Mouse (Mus musculus) liver, embryonic 13.5 days (tissue): Measurements from ENCODE around the gene Tbx3. TPM values are rescaled to one million over a fixed set of nuclear protein-coding genes. Genes with fewer than 3 reads are reported as not detected.

Experiments
- ATAC-seq: fragments of 200-750 bp; cut with Nextera tagmentation; 2 replicates; pipeline ENCODE4 v1.8.0; 2017; ENCODE audit warnings: low read depth, mild to moderate bottlenecking, moderate number of reproducible peaks, moderate library complexity
- DNase-seq: peaks from one replicate; pipeline ENCODE4 v3.0.0; 2022
- H3K27ac ChIP-seq: fragments of 300-500 bp; sonication (generic); 2 replicates; pipeline ENCODE4 v1.5.1; 2015; ENCODE audit warnings: moderate library complexity, mild to moderate bottlenecking, inconsistent platforms
- H3K27me3 ChIP-seq: fragments of 300-500 bp; sonication (generic); 2 replicates; pipeline ENCODE4 v1.6.1; 2015; ENCODE audit warnings: mild to moderate bottlenecking, inconsistent platforms
- H3K36me3 ChIP-seq: fragments of 300-500 bp; sonication (generic); 2 replicates; pipeline ENCODE4 v1.6.1; 2015; ENCODE audit warnings: mild to moderate bottlenecking, inconsistent platforms
- H3K4me1 ChIP-seq: fragments of 300-500 bp; sonication (generic); replicated peaks from 2 replicates; pipeline ENCODE4 v1.6.1; 2015; ENCODE audit warnings: inconsistent platforms
- H3K4me2 ChIP-seq: fragments of 300-500 bp; sonication (generic); 2 replicates; pipeline ENCODE4 v1.6.1; 2015; ENCODE audit warnings: inconsistent platforms, mild to moderate bottlenecking, moderate library complexity
- H3K4me3 ChIP-seq: fragments of 300-500 bp; sonication (generic); replicated peaks from 2 replicates; pipeline ENCODE4 v1.5.1; 2015; ENCODE audit warnings: mild to moderate bottlenecking, inconsistent platforms
- H3K9ac ChIP-seq: fragments of 300-500 bp; sonication (generic); 2 replicates; pipeline ENCODE4 v1.6.1; 2015; ENCODE audit warnings: mild to moderate bottlenecking, inconsistent platforms
- H3K9me3 ChIP-seq: fragments of 300-500 bp; sonication (generic); replicated peaks from 2 replicates; pipeline ENCODE4 v1.6.1; 2016; ENCODE audit warnings: inconsistent platforms
- WGBS: fragments of 180-500 bp; shearing (Covaris S2); methylation state at CpG from one replicate; pipeline ENCODE4 v1.1.7; 2015; ENCODE audit not compliant: insufficient replicate concordance; 5-methylcytosine and 5-hydroxymethylcytosine counted together
- polyA plus RNA-seq: library from polyadenylated mRNA; unstranded; fragments of >200 nt; fragmentation: Nextera tagmentation; extraction: Ambion mirVana; gene quantifications from 2 replicates; pipeline ENCODE4 v1.2.1, GENCODE M21; 2015

The Tbx3 gene
- polyA plus RNA-seq, 1 experiment from 2014 or later: 4.1 TPM

DNA sequence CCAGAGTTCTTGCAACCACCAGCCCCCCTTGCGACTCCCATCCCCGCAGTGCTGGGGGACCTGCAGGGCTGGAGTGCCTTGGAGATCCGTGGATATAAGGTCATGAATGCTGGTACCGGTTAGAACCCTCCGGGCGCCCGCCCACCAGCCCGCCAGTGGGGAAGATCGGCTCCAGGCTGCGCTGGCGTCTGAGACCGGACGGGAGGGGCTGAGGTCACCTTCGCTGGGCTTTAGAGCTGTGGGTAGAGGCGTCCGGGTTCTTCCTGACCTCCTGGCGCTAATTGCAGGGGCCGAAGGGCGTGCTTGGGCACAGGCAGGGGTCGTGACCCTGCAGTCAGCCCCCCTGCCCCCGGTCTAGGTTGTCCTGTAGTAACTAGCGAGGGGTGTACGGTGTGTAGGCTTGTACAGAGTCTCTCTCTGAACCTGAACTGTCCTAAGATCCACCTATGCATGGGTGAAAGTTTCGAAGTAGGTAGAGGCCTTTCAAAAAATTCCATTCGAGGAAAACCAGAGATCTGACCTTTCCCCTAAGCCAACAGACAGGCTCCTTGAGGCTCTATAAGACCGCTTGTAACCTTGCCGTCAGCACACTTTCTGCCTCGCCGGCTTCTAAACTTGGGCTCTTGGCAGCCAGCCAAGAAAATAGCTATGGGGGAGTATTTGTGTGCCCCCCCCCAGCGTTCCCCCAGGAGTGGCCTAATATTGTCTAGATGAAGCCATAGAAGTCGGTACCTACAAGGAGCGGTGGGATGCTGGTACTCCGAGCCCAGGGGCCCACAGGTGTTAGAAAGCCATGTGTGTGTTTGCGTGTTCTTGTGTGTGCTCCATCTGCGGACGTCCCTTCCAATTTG lies 16.8 kb downstream of the Tbx3 start:
- Histone ChIP-seq H3K4me1 (no peaks in the 10 kb centered on the region; the same call in 1 of the 2 replicates), H3K36me3 (no peaks in the 10 kb centered on the region), H3K27me3 (peaks cover 87% of the 10 kb centered on the region), H3K27ac (no peak overlapping the region), H3K9ac (no peak overlapping the region), H3K9me3 (no peaks in the 10 kb centered on the region), H3K4me2 (peak overlapping the region; percentile 53), H3K4me3 (no peak overlapping the region)
- DNase-seq (no peak), ATAC-seq (0 out of 2 replicates have a peak, but pooled peaks have one; percentile 33)
- 9% methylated on average over 36 of the region's 36 CpGs for WGBS

DNA sequence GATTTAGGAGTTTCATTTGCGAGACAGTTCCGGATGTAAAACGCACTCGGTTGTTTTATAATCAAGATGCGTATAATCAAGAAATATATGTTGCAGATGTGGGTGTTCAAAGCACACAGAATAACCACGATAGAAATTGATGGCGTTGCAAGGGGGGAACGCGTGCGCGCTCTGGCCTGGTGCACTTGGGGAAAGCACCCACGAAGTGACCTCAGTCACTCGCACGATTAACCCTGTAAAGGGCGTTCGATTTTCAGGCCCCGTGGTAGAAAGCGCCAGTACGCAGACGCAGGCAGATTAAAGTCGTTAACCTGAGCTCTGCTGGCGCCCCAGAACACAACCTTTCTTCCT lies 17.4 kb downstream of the Tbx3 start:
- H3K36me3 ChIP-seq: no peaks in the 10 kb centered on the region
- H3K4me2 ChIP-seq: no peak overlapping the region
- no peaks in the 10 kb centered on the region for H3K9me3 ChIP-seq
- H3K4me3 ChIP-seq: no peak overlapping the region
- H3K27ac ChIP-seq: no peak overlapping the region
- peaks cover 81% of the 10 kb centered on the region for H3K27me3 ChIP-seq
- no peaks in the 10 kb centered on the region for H3K4me1 ChIP-seq
- H3K9ac ChIP-seq: no peak overlapping the region
- 22% methylated on average over 22 of the region's 22 CpGs for WGBS
- DNase-seq (no peak), ATAC-seq (no peak)

DNA sequence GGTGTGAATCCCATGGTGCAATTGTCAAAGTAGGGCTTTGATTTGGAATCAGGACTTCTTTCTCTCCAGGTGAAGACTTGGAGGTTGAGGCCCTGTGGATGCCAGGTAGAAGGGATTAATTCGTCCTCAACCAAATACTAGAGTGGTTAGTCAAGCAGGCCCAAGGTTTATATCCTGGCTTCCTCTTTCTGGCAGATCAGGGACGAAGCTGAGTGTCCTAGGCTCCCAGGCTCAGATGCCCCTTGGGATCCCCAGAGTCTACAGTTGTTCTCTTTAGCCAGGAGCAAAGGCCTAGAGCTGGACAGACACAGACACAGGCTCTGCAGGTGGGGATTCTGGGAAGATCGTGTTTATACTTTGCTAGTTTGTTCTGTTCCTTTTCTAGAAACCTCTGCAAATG lies 17.8 kb downstream of the Tbx3 start:
- Histone ChIP-seq H3K36me3 (no peaks in the 10 kb centered on the region), H3K27ac (no peak overlapping the region), H3K9ac (no peak overlapping the region), H3K9me3 (no peaks in the 10 kb centered on the region), H3K4me2 (no peak overlapping the region), H3K4me3 (no peak overlapping the region), H3K27me3 (peaks cover 76% of the 10 kb centered on the region), H3K4me1 (no peaks in the 10 kb centered on the region)
- no peak for ATAC-seq
- WGBS: 28% methylated on average over 3 of the region's 3 CpGs
- DNase-seq: no peak

DNA sequence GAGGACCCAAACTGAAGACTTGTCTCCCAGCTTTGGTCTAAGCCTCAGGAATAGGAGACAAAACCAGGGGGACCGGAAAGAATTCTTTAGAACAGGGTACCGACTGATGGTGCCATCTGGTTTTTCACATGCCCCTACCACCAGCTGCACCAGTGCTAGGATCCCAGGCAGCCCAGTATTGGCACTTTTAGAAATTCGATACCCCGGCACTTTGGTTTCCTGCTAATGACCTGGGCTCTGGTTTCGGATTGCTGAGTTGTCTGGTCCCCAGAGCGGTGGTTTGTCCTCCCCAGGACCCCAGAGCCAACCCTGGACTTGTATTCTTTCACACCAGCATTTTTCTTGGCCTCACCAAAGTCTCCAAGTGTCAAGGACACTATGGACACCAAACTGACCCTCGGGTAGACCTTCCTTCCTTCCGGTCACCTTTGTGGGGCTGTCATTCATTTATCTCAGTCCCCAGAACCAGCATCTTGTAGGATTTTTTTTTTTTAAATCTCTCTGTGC lies 18.5 kb downstream of the Tbx3 start:
- no peak for DNase-seq
- Histone ChIP-seq H3K9me3 (no peaks in the 10 kb centered on the region), H3K4me3 (no peak overlapping the region), H3K27me3 (peaks cover 70% of the 10 kb centered on the region), H3K36me3 (no peaks in the 10 kb centered on the region), H3K4me1 (no peaks in the 10 kb centered on the region), H3K27ac (no peak overlapping the region), H3K4me2 (no peak overlapping the region), H3K9ac (no peak overlapping the region)
- ATAC-seq: no peak
- WGBS: 20% methylated on average over 8 of the region's 8 CpGs

DNA sequence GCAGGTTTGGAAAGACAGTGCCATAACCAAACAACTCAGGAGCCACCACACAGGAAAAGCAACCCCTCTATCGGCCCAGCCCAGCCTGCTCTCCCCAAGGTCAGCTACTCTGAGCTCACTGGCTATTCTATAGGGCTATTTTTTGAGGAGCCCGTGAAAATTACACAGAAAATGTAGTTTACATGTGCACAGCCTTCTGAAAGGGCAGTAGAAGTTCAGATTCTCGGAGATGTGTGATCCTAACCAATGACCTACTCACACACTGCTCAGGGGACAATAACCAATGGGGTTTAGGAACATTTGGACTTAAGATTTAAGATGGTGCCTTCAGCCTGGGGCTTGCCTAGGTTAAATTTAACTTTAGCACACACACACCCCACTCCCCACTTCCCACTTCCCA lies 19.0 kb downstream of the Tbx3 start:
- H3K4me3 ChIP-seq: no peak overlapping the region
- DNase-seq: no peak
- H3K27me3 ChIP-seq: peaks cover 66% of the 10 kb centered on the region
- 22% methylated on average over 3 of the region's 3 CpGs for WGBS
- H3K9ac ChIP-seq: no peak overlapping the region
- ATAC-seq: no peak
- no peaks in the 10 kb centered on the region for H3K36me3 ChIP-seq
- H3K9me3 ChIP-seq: no peaks in the 10 kb centered on the region
- H3K27ac ChIP-seq: no peak overlapping the region
- H3K4me2 ChIP-seq: no peak overlapping the region
- no peaks in the 10 kb centered on the region for H3K4me1 ChIP-seq

DNA sequence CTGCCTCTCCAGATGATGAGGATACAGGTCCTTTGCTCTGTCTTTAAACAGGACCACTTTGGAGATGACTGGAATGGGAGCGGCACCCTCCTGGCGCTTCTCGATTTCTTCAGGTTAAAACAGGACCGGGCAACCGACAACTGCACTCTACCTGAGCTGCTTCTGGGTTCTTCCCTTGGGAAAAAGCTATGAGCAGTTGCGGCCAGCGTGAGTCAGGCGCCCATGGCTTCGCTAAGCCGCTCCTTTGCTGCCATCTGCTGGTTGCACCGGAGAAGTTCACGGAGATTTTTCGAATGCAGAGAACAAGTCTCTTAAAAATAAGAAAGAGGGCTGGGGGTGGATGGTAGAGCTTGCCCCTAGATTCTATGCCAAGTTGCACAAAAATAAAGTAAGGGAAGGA lies 20.6 kb downstream of the Tbx3 start:
- no peak for ATAC-seq
- no peak for DNase-seq
- Histone ChIP-seq H3K27ac (no peak overlapping the region), H3K9ac (no peak overlapping the region), H3K9me3 (no peaks in the 10 kb centered on the region), H3K4me1 (no peaks in the 10 kb centered on the region), H3K27me3 (peaks cover 50% of the 10 kb centered on the region), H3K4me2 (no peak overlapping the region), H3K36me3 (no peaks in the 10 kb centered on the region), H3K4me3 (no peak overlapping the region)
- WGBS: 1% methylated on average over 13 of the region's 13 CpGs

DNA sequence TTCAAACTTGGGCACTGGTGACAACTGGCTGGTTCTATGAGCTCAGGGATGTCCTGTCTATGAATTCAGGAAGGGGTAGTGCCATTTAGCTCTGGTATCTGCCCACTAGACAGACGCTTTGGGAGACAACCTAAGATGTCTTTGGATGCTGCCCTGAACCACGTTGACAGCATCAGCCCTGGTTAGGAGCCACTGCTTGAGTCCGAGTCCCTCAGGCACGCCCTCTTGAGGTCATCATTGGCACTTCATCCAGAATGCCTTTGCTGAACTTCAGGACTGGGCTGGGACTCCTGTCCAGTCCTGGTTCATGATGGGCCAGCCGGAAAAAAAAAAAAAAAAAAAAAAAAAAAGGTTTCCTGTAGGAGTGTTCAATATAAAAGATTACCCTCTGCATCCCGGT lies 22.0 kb downstream of the Tbx3 start:
- H3K36me3 ChIP-seq: no peaks in the 10 kb centered on the region
- no peak overlapping the region for H3K4me3 ChIP-seq
- no peaks in the 10 kb centered on the region for H3K9me3 ChIP-seq
- peaks cover 36% of the 10 kb centered on the region for H3K27me3 ChIP-seq
- DNase-seq (no peak), ATAC-seq (no peak)
- H3K27ac ChIP-seq: no peak overlapping the region
- no peak overlapping the region for H3K9ac ChIP-seq
- H3K4me1 ChIP-seq: no peaks in the 10 kb centered on the region
- 27% methylated on average over 6 of the region's 6 CpGs for WGBS
- no peak overlapping the region for H3K4me2 ChIP-seq

DNA sequence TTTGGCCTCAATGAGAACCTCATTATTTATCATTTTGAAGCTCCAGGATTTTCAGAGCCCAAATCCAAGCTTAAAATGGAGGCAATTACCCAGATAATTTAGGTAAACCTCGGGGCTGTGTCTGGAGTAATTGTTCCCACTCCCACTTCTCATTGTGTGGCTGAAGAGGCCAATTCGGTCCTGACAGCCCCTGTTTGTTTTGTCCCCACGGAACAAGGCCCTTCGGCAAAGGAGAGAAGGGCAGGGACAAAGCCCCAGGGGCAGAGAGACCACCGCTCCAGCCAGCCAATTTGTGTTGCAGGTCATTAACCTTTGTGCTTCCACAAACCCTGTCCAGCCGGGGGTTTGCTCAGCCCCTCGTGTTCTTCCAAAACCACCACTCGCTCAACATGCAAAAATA lies 24.4 kb downstream of the Tbx3 start:
- Histone ChIP-seq H3K27ac (no peak overlapping the region), H3K27me3 (peaks cover 12% of the 10 kb centered on the region), H3K36me3 (no peaks in the 10 kb centered on the region), H3K9ac (no peak overlapping the region), H3K9me3 (no peaks in the 10 kb centered on the region), H3K4me3 (no peak overlapping the region), H3K4me1 (no peaks in the 10 kb centered on the region), H3K4me2 (no peak overlapping the region)
- WGBS: 38% methylated on average over 8 of the region's 8 CpGs
- DNase-seq: no peak
- no peak for ATAC-seq

DNA sequence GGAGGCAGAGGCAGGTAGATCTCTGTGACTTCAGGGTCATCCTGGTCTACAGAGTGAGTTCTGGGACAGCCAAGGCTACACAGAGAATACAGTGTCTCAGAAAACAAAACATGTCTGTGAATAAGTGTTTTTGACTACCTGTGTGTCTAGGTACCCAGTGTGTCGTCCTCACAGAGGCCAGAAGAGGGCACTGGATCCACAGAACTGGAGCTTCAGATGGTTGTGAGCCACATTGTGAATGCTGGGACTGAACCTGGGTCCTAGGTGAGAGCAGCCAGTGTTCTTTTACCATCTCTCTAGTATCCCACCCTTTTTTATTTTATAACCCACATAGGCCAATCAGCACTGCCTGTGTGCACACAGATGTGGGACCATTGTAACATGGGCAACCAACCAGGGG lies 32.6 kb downstream of the Tbx3 start:
- no peaks in the 10 kb centered on the region for H3K9me3 ChIP-seq
- H3K4me2 ChIP-seq: no peak overlapping the region
- H3K9ac ChIP-seq: no peak overlapping the region
- no peak overlapping the region for H3K27ac ChIP-seq
- H3K27me3 ChIP-seq: peaks cover 30% of the 10 kb centered on the region
- no peak overlapping the region for H3K4me3 ChIP-seq
- ATAC-seq (no peak), DNase-seq (no peak)
- WGBS: 43% methylated on average over 1 of the region's 1 CpGs
- H3K36me3 ChIP-seq: no peaks in the 10 kb centered on the region
- no peaks in the 10 kb centered on the region for H3K4me1 ChIP-seq

DNA sequence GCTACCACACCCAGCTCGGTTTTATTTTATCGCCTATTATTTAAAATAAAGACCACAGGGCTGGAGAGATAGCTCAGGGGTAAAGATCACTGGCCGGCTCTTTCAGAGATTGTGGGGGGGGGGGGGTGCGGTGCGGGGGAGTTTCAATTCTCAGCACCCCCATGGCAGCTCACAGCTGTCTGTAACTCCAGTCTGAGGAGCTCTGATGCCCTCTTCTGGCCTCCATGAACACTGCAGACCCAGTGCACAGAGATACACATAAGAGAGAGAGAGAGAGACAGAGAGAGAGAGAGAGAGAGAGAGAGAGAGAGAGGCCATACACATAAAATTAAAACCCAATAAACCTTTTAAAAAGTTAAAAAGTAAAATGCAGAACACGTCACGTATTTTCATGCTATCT lies 34.4 kb downstream of the Tbx3 start:
- ATAC-seq: no peak
- WGBS: 53% methylated on average over 7 of the region's 7 CpGs
- Histone ChIP-seq H3K4me2 (no peak overlapping the region), H3K4me3 (no peak overlapping the region), H3K27ac (no peak overlapping the region), H3K9me3 (no peaks in the 10 kb centered on the region), H3K9ac (no peak overlapping the region), H3K36me3 (no peaks in the 10 kb centered on the region), H3K4me1 (no peaks in the 10 kb centered on the region), H3K27me3 (peaks cover 32% of the 10 kb centered on the region)
- no peak for DNase-seq

DNA sequence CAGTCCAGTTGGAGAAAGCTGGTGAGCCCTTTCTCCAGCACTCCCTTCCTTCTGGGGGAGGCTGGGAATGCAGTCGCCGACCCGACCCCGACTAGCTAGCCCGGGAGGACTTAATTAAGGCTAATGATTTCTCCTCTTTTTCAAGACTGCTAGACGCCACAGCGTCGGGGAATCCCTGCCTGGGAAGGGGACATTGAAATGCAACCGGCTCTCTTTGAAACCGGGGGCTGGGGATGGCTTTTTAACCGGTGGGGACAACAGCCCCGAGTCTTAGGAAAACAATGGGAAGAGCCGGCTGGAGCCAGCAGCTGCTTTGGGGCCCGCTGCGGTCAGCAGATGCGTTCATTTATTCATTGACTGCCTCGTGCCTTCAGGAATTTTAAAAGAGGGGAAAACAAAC lies 36.0 kb downstream of the Tbx3 start:
- no peak for DNase-seq
- H3K4me3 ChIP-seq: no peak overlapping the region

More for the DNA sequence above, 36.0 kb downstream of the Tbx3 start:
- Histone ChIP-seq H3K4me2 (no peak overlapping the region), H3K9ac (no peak overlapping the region), H3K27ac (no peak overlapping the region), H3K36me3 (no peaks in the 10 kb centered on the region), H3K27me3 (peaks cover 32% of the 10 kb centered on the region), H3K4me1 (no peaks in the 10 kb centered on the region), H3K9me3 (no peaks in the 10 kb centered on the region)
- no peak for ATAC-seq
- WGBS: 1% methylated on average over 17 of the region's 17 CpGs
